Mouse (Mus musculus): ENCODE measurements around the gene Nek8.
"Not testable (repeated sequence)": the region's sequence is repeated elsewhere in the genome, so short reads cannot be mapped to it uniquely, and the experiment has no call there.

The Nek8 gene

DNA sequence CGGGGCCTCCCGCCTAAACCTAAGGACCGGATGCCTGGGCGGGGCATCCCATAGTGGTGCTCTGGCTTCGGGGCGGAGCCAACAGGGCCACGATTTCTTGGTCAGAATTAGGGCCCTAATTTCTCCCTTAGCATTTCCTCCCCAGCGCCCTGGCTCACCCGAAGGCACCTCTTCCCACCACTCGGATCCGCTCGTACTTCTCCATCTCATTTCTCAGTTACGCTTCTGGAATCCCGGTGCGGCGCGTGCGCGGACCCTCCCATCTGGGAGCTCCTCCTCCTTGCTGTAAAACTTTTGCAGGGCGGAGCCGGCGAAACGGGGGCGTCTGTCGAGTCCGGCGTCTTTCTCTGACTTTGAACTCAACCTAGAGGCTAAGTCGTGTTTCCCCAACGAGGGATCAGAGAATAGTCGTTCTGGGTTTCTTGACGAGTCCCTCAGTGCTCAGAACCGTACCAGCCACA lies at the start of gene Nek8, which contains the start of gene Tlcd1:
Gene Nek8, minus strand, starts transcription at position 274 of the 461 bp plus-strand sequence.
Gene Tlcd1, plus strand, starts transcription at position 310 of the 461 bp plus-strand sequence.
- ATAC-seq (ENCODE audit: low TSS enrichment), result peak; percentile 48

DNA sequence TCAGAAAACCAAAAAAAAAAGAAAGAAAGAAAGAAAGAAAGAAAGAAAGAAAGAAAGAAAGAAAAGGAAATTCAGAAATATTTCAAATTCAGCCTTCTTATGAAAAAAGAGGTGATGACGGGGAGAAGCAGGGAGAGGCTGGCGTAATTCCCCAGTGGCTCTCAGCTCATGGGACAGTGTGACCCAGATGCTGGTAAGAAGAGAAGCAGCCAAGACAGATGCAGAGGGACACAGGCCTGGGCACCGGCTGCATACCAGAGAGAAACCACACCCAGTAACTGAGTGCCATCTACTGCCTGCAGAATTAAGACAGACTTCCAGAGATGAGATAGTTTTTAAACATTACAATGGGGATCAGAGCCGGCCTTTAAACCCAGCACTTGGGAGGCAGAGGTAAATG lies 47.1 kb upstream of the Nek8 start:
- no peak for ATAC-seq (ENCODE audit: low TSS enrichment)

DNA sequence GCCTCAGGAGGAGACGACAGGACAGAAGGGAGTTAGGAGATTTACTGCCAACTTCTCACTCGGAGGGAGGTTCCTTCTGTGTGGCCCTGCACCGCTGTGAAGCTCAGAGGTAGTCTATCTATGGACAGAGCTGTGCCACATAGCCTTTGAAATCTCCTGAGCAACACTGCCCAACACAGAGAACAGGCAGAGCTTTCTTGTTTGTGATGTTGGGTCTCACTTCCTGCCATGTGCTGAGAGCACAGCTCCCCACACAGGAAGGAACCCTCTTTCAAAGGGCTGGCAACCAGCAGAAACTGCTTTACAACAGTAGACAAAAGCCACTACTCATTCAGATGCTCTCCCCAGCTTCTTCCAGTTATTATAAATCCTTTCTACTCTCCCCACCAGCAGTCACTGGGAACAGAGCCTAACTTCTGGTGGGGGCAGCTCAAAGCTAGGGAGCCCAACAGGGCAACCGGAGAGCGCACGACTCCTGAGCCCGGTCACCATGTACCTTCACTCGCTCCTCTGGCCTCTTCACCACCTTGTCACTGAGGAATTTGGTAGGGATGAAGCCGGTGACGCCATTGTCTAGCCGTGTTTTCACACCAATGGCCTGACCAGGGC lies 39.3 kb upstream of the Nek8 start:
- ATAC-seq (ENCODE audit: low TSS enrichment), result peak; percentile 27; the same call in 1 of the 2 replicates

DNA sequence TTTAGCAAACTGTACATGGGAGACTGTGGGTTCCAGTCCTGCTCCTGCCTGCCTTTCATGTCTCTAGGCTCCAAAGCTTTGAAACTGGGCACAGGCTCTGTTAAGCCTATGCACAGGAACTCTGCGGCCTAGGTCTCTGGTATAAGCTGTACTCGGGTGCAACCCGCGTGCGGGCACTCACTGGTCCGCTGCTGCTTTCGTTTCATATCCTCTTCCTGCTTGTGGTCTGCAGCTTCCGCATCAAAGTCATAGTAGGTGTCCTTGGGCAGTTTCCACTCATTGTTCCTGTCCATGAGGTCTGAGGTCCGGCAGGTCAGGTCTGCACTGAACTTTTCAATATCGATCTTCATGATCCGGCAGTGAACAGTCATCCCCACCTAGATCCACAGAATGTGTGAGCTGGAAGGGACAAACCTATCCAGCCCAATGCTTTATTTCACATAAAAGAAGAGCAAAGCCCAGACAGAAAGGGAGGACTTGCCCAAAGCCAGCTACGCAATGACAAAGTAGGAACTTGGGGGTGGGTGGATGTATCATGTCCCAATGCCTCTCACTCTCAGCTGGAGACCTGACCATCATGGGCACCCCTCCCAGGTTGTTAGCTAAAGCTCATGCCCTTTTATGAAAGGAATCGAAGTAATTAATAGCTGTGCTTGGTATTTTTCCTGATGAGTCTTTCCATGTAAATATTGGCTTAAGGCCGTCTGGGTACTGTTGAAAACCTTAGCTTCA lies 36.8 kb upstream of the Nek8 start:
- no peak for ATAC-seq (ENCODE audit: low TSS enrichment)

DNA sequence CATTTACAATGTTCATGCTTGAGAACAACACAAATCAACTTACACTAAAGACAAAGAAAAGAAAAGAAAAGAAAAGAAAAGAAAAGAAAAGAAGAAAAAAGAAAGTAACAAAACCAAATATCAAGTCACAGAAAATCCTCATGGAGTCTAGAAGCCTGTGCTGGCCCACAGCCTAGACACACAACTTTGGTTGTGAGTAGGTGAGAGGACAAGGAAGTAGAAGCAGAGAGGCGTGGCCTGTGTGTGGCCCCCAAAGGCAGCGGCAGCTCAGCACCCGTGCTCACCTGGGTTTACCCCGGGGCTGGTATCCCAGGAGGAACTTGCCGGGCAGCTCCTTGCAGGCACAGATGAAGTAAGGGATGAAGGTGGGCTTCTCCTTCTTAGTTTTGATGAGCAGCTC lies 35.0 kb upstream of the Nek8 start:
- ATAC-seq (ENCODE audit: low TSS enrichment), result no peak

DNA sequence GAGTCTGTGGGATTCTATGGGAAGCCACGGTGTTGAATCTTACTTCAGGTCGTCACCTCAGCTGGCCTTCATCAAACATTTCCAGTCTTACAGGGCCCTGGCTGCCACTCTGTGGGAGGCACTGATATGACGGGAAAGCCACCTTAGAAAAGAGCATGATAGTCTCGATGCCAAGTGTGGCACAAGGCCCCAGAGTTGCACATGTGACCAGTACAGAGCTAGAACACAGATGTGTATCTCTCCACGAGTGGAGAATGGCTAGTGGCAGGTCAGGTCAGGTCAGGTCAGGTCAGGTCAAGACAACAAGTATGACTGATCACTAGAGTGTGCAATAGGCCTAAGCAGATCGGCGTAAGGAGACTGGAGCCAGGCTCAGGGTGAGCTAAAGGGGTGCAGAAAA lies 34.1 kb upstream of the Nek8 start:
- no peak for ATAC-seq (ENCODE audit: low TSS enrichment)

DNA sequence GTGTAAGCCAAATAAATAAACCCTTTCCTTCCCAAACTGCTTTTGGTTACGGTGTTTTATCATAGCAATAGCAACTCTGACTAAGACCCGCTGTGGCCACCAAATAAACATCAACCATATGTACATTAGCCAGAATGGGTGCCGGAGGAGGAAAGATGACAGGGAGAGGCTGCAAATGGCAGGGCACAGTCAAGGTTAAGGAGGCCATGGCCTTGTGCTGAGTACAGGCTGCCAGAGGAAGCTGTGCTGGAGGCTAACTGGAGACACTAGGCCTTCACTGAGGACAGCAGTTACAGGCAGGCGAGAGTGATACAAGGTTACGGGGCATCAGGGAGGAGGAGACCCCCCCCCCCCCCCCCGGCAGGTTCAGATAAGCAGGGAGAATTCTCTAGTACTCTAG lies 33.4 kb upstream of the Nek8 start:
- no peak for ATAC-seq (ENCODE audit: low TSS enrichment)

DNA sequence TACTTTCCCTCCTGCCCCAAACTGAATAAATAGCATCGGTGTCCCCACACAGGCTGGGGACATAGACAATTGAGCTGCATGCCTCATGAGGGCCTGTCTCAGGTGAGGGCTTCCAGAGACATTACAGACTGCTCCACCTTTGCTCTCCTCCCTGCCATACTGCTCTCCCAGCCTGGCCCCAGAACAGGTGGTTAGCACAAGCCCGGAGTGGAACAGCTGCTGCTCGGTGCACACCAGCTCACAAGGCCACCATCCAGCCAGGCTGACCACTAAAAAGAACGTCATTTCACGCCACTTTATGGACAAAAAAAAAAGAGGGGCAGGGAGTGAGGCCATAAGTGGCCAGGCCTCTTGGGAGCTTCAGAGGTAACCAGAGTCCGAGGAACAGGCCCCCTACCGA lies 30.7 kb upstream of the Nek8 start:
- no peak for ATAC-seq (ENCODE audit: low TSS enrichment)

DNA sequence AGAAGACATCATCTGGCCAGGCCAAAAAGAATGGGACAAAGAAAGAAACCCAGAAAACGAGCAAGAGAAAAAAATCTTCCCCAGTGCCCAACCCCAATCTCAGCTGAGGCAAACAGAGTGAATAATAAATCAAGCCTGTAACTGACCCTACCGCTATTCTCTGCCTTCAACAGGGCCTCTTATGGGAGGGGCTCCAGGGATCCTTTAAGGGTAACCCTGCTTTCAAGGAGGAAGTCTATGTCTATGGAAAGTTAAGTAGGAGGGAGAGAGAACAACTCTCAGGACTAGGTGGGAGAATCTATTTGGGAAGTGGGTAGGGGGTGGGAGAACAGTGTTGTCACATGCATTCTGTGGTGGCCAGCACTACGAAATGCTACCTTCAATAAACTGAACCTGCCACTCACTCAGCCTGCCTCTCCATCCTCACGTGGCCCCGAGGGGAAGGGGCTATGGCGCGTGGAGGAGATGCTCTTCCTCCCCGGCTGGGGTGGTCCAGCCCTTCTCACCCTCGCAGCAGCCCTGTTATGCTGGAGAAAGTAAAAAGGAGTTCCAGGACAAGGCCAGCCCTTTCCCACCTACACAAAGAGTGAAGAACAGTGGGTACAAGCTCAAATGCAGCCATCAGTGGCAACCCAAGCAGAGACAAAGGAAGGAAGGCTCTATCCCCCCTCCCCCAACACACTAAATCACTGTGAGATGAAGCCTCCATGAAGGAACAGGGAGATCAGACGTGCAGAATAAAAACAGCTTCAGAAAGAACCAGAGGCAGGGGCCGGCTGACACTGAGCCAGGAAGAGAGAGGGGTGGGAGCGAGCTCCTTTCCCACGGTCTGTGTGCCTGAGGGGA lies 29.1 kb upstream of the Nek8 start:
- no peak for ATAC-seq (ENCODE audit: low TSS enrichment)

DNA sequence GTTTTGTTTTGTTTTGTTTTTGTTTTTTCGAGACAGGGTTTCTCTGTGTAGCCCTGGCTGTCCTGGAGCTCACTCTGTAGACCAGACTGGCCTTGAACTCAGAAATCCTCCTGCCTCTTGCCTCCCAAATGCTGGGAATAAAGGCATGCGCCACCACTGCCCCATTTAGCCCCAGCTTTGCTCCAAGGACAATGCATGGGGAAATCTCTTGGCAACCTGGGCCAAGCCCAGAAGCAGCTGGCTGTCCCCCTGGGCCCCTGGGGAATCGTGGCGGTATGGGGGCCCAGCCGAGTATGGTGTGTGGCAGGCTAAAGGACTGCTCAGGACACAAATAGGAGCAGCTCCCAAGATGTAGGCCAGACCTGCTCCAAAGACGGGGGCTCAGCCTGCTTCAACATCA lies 27.8 kb upstream of the Nek8 start:
- ATAC-seq (ENCODE audit: low TSS enrichment), result no peak

DNA sequence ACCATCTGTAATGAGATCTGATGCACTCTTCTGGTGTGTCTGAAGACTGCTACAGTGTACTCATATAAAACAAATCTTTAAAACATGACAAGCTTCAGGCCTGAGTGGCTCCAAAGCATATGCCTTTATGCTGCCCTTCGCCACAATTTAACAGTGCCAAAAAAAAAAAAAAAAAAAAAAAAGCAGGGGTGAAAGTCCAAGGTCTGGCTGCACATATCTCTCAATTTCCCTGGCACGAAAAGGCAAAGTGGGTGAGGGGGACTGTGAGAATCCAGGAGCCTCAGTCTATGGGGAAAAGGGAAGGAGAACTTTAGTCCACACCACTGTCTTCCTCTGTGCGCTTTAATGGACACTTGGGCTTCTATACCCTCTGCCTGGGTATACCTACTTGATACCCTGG lies 25.9 kb upstream of the Nek8 start:
- ATAC-seq (ENCODE audit: low TSS enrichment), result no peak

DNA sequence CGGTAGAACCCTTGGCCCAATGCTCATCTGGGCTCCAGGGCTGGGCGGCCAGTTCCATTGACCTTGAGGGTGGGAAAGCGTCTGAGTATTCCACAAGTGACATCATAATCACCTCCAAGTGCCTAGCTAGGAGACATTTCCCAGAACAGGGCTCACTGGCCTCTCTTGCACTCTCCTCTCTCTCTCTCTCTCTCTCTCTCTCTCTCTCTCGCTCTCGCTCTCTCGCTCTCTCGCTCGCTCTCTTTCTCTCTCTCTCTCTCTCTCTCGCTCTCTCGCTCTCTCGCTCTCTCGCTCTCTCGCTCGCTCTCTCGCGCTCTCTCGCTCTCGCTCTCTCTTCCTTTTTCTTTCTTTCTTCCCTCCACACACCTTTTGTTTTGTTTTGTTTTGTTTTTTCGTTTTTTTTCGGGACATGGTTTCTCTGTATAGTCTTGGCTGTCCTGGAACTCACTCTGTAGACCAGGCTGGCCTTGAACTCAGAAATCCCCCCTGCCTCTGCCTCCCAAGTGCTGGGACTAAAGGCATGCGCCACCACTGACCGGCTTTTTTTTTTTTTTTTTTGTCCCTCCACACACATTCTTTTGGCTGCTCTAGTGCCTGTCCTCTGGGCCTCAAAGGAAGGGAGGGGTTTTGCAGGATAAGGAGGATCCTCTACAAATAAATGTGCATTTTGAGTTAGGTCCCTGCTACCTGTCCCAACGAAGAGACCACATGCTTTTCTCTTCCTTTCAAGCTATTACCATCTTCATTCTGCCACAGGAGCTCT lies 18.8 kb upstream of the Nek8 start:
- no peak for ATAC-seq (ENCODE audit: low TSS enrichment)

DNA sequence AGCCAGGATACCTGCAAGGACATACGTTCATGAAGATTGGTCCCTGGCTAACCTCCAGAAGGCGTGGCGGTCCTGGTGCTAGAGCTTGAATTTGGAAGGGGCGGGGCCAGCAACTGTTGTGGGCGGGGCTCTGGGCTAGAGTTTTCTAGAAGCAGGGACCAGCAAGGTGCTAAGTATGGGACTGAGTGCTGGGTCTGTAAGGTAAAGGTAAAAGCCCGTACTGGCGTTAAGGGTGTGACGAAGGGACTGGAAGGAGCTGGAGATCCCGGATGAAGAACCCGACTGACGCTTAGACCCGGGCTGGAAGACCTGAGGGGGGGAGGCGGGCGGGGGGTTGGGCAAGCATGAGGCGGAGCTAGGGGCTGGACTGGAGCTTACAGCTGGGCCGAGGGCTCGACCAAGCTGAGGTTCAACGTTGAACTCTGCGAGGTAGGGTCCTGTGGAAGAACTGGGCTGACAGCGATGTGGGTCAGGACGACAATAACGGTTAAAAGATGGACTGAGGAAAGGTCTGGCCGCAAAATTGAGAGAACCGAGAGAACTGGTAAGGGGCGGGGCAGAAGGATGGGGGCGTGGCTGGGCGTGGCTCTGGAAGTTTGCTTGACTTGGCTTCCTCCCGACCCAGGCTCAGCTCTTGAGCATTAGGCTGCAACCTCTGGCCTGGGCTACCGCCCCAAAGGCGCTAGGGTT lies 18.1 kb upstream of the Nek8 start:
- no peak; the same call in 1 of the 2 replicates for ATAC-seq (ENCODE audit: low TSS enrichment)

DNA sequence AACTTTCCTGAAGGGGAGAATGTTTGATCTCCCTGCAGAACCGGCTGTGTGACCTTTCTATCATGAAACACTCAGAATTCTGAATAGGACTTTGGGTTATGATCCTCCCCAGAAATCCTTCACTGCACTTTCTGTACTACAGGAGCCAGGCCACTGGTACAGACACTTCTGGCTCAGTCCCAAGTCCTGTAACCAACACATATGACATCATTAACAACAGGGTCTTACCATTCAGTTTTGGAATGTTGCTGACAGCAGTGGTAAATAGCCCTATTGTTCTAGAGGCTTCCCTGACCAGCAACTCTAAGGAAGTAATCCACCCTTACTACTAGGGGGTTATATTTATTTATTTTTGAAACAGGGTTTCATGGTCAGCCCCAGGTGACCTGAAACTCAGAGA lies 16.6 kb upstream of the Nek8 start, which contains the start of gene Proca1:
Gene Proca1, plus strand, starts transcription at position 280 of the 400 bp plus-strand sequence.
- ATAC-seq (ENCODE audit: low TSS enrichment), result no peak

DNA sequence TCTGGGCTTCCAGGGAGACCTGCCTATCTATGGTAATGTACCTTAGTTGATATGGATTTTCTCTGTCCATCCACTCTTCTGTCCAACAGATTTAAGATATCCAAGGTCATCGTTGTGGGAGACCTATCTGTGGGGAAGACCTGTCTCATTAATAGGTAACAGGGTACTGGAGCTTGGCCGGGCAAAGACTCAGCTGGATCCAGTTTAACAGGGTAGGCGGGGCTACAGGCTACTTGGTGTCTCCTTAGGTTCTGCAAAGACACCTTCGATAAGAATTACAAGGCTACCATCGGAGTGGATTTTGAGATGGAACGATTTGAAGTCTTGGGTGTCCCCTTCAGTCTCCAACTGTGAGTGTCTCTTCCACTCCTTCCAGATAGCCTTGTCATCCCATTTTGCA lies 13.6 kb upstream of the Nek8 start:
- no peak for ATAC-seq (ENCODE audit: low TSS enrichment)

DNA sequence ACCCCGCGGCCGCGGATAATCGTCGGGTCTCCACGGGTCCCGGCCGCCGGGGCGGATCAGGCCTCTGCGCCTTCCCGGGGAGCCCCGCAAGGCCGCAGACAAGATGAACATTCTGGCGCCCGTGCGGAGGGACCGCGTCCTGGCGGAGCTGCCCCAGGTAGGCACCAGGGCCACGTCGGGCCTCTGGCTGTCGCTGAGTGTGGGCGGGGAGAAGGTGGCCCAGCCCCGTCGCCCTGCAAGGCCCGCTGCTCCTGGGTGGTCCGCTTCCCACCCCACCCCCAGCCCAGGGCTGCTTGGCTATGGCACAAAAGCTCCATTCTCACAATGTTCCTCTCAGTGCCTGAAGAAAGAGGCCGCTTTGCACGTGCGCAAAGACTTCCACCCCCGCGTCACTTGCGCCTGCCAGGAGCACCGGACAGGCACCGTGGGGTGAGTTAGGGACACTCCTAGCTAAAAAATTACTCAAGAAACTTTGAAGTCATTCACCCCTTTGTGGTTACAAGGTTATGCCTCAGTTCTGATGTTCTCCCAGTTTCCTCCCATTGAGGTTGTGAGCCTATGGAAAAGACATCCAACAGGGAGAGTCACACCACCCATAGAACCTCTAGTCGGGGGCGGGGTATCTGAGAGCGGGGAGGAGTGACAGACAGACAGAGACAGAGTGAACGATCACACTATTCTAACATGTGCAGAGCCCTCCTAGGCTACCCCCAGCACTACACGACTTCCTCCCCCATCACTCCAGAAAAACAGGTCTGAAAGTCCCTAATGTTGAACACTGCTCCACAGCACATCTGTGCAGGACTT lies 13.0 kb upstream of the Nek8 start:
- ATAC-seq (ENCODE audit: low TSS enrichment), result peak; percentile 50; the same call in 1 of the 2 replicates

DNA sequence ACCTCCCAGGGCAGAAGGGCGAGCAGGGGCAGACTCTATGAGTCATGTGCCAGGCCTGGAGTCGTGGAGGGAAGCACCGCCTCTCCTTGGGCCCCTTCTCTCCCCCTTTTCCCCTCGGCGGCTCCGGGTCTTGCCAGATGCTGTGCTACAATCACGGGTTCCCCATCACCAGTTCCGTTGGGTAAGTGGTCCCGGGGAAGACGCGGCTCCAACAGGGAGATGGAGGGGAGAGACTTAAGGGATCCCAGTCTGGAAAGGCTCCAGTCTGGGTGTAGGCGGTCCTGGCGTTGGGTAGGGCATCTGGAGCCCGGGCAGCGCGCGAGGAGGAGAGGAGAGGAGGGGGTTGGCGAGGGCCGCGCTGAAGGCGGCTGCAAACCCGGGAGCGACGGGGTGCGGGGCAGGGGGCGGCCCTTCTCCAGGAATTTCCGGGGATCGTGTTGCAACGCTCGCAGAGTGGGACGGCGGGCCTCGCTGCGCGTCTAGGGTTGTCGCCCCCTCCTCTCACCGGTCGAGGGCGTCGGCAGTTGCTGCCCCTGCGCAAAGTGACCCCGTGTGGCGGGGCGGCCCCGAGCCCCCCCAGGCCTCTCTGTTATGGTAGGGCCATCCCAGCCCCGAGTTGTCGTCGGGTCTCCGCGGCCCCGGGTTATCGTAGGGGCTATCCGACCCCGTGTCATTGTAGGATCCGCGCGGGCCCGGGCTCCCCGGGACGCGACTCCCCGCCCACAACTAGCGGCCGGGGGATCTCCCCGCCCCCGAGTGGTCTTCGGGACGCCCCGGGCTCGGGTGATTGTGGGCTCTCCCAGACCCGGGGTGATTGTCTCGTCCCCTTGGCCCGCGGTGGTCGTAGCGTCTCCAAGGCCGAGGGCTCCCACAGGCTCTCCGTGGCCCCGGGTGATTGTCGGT lies 12.1 kb upstream of the Nek8 start, which contains the start of gene Rab34:
Gene Rab34, plus strand, starts transcription at position 100 of the 903 bp plus-strand sequence.
- peak; percentile 42; the same call in 1 of the 2 replicates for ATAC-seq (ENCODE audit: low TSS enrichment)

DNA sequence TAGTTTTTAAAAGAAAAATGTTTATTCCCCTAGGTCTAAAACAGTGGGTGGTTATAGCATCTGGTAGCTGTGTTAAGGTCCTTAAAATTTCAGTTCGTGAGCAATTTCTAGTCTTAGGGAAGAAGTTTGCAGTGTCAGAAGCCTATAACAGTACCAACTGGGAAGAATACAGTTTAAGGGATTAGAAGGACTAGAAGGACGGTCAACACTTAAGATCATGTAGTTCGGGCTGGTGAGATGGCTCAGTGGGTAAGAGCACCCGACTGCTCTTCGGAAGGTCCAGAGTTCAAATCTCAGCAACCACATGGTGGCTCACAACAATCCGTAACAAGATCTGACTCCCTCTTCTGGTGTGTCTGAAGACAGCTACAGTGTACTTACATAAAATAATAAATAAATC lies 8.2 kb upstream of the Nek8 start:
- ATAC-seq (ENCODE audit: low TSS enrichment), result not testable (repeated sequence)
